Mouse (Mus musculus): ENCODE data around the gene Dbh. TPM values are rescaled to one million over a fixed set of nuclear protein-coding genes. Genes with fewer than 3 reads are reported as not detected.

The Dbh gene
- 1 to 10 TPM; 1.4 to 2.4 TPM for total RNA-seq (2021)

DNA sequence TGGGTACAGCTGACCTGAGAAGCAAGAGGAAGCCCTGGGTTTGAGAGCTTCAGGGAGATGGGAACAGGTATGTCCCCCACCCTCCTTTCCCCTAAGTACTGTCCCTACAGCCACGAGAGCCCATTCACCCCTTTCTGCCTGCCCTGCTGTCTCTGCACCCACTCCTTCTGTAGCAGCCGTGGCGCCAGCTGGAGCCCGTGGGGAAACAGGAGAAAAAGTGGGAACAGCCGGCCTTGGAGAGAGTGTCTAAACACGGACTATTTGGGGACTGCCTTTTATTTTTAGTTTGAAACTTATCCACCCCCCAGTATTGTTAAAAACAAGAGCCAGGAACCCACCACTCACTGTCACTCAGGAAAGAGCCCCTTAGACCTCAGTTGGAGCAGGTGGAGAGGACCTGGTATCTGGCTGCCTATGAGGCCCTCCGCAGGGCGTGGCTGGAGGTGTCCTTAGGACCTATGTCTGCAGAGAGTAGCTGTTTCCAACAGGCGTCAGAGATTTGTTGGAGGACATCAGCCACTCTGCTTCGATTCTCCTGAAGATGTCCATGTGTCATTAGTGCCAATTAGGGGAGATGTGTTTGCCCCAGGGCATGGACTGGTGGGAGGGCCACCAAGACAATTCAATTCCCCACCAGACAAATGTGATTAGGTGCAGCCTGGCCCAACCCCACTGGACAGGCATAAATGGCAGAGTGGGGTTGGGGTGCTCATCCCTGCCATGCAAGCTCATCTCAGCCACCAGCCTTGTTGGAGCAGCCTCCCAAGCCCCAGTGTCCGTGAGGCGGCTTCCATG lies at the start of gene Dbh:
TSS of gene Dbh (plus strand) at position 438 of the 795 bp plus-strand sequence.
- intact Hi-C loops (cut with DNase I), result no loop called here
- no peak for DNase-seq

DNA sequence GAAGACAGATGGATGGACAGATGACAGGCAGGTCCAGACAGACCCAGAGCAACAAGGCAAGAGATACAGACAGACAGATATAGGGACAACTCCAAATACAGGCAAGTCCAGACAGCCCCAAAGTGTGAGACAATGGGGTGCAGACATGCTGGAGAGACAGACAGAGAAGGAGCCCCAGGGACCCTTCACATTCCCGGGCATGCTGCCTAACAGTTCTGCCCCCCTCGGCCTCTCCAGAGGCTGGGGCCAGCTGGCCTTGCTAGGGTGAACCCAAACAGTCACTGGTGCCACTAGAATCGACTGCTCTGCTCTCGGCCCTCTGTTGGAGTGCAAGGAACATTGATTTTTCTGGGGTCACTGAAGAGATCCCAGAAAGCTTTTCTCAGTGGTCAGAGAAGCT lies 46.6 kb upstream of the Dbh start:
- intact Hi-C loops (cut with DNase I), result no loop called here
- DNase-seq, result no peak

DNA sequence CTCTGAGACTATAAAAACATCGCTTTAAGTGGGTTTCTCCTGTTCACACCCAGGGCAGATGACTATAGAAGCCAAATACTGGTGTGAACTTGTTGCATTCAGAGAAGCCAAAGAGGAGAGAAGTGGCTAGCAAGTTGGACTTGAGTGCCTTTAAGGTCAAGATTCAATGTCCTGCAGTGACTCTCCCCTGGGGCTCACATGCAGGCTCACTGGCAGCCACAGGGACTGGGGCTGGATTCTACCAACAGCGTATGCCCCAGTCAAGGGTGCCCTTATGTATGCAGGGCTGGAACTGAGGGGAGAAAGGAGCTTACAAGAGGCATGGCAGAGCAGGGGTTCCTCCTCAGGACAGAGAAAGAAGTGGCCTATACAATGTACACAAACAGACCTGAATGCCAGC lies 45.3 kb upstream of the Dbh start:
- intact Hi-C loops (cut with DNase I), result loop anchor here (2.0 kb wide), 2 partner anchors 45 to 63 kb away; no protein-coding TSS in a partner anchor
- no peak for DNase-seq

DNA sequence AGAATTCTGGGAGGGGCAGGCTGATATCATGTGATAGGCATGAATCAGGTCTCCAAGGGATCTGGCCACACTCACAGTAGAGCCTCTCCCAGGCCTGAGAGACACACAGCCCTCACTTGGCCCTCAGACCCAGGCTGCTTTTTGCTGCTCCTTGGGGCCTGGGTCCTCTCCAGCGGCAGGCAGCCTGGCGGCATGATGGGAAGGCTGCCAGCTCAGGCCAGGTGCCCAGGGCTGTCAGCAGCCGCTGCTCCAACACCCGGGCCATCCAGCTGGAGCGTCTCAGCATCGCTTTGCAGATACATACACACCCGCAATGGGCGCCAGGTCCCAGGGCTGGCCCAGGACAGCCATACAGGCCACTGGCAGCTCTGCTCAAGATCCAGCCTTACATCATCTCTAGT lies 44.8 kb upstream of the Dbh start:
- intact Hi-C loops (cut with DNase I), result loop anchor here (2.0 kb wide), 2 partner anchors 45 to 63 kb away; no protein-coding TSS in a partner anchor
- DNase-seq, result peak; percentile 77 to 78

DNA sequence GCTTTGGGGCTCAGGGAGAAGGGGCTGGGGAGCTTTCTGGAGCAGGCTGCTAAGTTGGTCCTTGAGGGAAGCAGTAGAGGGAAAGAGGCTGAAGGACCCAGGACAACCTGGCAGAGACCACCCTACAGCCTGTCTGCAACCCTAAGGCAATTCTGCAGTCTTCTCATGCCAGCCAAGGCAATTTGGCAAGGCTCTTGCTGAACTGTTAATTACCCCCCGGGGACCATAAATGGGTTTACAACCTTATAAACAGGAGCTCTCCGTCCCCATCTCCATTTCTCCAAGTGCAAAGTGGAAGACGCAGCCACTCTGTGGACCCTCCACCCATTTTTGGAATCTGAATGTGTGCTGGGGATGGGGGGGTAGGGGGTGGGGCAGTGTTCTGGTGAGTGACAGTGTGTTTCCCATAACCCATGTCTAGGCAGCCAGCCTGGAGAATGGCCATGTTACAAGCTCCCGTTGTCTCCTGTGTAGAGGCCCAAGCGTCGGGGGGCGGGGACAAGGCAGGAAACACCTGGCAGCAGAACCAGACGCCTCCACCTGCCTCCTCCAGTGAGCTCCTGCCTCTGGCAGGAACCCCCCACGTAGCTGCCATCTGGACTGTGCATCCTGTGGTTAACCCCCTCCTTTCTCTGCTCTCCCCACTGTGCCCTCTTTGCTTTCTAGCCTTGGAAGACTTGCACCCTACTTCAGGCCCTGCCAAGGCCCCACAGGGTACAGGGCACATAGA lies 43.2 kb upstream of the Dbh start:
- intact Hi-C loops (cut with DNase I), result loop anchor here (2.0 kb wide), 2 partner anchors 47 to 61 kb away; no protein-coding TSS in a partner anchor
- DNase-seq, result no peak

DNA sequence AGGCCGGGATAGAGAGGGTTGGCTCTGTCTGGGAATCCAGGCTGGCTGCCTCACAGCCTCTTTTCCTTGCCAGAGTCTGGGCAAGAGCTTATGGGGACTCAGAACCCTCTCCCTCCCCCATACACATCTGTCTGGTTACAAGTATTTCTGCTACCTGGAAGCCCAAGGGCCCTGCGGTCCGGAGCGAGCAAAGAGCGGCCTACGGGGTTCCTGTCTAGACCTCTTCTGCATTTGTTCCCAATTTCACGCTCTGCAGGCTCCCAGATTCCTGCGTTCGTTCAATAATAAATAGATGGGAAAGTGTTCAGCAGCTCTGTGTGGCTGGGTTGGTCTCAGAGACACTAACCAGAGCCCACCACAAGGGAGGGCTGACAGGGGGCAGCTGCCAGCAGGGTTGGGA lies 42.5 kb upstream of the Dbh start:
- intact Hi-C loops (cut with DNase I), result no loop called here
- DNase-seq, result no peak

DNA sequence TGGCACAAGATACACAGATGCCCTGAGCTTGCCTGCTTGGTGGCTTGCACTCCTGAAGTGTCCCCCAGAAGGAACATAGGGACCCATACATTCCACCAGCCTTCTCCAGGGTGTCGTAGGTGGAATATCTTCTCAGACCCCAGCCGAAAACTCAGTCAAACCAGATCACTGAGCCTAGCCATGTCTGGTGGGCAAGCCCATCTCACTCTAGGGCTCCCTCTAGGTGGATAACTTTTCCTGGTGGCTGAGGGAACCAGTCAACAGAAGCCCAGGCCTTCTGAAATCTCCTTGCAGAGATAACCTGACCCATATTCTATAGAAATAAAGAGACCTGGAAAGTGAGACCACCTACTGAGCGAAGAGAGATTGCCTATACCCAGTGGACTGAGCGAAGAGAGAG lies 41.9 kb upstream of the Dbh start:
- no peak for DNase-seq
- intact Hi-C loops (cut with DNase I), result no loop called here

DNA sequence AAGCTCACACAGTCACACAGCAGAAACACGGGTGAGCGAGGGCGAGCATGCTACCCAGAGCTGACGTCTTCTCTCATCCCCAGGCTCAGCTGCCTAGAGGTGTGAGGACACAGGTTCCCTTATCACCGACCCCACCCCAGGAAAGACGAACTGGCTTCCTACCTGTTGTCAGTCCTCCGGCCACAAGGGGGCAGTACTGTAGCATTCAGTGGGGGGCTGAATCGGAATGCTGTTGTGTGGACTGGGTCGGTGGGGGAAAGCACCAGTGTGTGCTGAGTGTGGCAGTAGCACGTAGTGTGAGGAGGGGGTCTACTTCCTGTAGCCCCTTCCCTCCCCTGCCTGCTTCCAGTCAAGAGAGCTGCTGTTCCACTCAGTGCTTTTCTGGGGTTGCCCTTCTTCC lies 39.1 kb upstream of the Dbh start:
- DNase-seq, result peak; percentile 65 to 72
- intact Hi-C loops (cut with DNase I), result loop anchor here (2.0 kb wide), 3 partner anchors 83 to 111 kb away; no protein-coding TSS in a partner anchor

DNA sequence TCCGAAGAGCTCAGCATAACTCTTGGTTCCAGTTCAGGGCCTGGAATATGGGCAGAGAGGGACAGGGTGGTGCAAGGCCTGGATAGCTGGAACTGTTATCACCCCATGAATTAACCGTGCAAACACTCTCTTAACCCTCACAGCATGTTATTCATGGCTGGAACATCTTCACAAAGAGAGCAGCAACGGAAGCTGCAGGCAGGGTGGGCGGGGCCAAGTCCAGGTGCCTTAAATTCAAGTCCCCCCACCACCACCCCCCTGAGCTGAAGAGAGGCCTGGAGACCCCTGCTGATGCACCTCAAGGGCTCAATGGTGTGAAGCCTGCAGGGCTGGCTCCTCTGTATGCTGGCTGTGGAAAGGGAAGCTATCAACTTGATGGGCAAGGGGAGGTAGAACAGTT lies 38.5 kb upstream of the Dbh start:
- intact Hi-C loops (cut with DNase I), result loop anchor here (2.0 kb wide), 3 partner anchors 84 to 110 kb away; no protein-coding TSS in a partner anchor
- no peak for DNase-seq

DNA sequence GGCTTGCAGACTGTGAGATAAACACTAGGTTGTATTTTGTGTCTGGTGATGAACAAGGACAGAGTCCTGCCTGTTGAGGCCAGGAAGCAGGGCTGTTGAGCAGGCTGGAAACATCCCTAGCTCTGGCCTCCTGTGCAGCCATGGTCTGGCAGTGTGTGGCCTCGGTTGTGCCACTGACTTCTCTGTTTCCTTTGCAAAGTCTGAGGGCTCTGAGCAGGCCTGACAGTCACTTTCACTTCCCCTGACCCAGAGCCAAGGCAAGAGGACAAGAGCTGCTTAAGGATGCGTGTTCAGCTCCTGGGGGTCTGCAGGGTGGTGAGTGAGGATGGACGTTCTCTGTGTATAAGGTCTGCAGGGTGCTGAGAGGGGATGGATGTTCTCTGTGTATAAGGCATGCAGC lies 36.0 kb upstream of the Dbh start:
- intact Hi-C loops (cut with DNase I), result no loop called here
- no peak for DNase-seq

DNA sequence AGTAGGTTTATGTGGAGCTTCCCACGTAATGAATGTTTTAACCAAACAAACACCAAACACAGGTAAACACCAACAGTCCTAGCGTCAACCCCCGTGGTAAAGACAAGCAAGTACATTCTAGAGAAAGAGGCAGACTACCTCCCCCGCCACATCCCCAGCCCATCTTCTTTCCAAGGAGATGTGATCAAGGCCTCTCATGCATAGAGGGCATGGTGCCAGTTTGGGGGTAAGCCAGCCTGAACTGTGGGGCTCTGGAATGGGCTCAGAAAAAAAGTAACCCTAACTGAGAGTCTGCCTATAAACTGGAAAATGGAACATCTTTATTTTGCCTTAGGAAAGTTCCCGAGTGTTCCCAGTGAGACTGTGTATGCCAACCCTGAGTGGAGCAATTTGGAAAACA lies 29.1 kb upstream of the Dbh start:
- intact Hi-C loops (cut with DNase I), result no loop called here
- no peak for DNase-seq

DNA sequence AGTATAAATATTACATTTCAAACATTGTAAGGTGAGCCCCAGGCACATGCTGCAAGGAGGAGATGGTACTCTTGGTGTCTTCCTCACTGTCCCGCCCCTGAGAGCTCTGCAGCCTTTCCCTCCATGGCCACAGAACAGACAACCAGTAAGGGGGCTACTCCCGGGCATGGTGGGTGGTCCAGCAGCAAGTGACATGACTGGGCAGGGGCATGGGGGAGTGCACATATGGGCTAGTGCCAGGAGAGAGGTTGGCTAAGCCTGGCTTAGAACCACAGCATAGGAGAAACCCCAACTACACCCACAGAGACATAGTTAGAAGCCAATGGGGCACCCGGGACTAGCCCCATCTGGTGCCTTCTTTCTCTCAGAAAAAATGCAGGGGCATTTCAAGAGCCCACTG lies 28.7 kb upstream of the Dbh start:
- intact Hi-C loops (cut with DNase I), result no loop called here
- DNase-seq, result no peak

DNA sequence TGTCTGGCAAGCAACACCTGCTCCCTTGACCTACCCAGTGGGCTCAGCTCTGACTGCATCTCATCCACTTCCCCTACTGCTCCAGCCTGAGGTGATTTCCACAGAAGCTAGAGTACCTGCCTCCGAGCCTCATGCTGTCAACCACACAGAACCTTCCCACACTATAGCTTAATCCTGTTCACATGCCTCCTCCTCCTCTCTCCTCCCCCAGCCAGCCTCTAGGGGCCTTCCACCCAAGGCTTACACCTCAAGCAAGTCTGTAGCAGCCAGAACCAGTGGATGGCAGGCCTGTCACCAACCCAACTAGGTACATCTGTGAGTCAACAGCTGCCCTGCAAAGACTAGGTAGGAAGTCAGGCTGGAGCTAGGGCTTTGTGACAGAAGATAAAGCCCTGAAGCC lies 28.2 kb upstream of the Dbh start:
- no peak for DNase-seq
- intact Hi-C loops (cut with DNase I), result no loop called here

DNA sequence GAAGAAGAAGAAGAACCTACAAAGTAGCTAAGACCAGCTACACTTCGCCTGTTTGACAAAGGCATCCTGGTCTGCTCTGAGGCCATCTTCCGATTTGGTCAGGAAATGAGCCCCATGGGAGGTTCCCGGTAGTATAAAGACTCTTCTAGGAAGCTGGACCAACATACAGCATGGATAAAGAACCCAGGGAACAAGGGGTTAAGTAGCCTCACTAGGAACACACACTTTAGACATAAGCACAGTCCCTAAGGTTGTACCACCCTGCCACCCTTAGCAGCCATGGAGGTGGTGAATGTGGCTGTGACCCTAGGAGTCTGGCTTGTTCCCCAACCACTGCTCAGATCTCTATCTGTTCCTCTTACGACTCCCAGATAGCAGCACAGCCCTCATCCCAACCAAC lies 26.7 kb upstream of the Dbh start:
- intact Hi-C loops (cut with DNase I), result no loop called here

DNA sequence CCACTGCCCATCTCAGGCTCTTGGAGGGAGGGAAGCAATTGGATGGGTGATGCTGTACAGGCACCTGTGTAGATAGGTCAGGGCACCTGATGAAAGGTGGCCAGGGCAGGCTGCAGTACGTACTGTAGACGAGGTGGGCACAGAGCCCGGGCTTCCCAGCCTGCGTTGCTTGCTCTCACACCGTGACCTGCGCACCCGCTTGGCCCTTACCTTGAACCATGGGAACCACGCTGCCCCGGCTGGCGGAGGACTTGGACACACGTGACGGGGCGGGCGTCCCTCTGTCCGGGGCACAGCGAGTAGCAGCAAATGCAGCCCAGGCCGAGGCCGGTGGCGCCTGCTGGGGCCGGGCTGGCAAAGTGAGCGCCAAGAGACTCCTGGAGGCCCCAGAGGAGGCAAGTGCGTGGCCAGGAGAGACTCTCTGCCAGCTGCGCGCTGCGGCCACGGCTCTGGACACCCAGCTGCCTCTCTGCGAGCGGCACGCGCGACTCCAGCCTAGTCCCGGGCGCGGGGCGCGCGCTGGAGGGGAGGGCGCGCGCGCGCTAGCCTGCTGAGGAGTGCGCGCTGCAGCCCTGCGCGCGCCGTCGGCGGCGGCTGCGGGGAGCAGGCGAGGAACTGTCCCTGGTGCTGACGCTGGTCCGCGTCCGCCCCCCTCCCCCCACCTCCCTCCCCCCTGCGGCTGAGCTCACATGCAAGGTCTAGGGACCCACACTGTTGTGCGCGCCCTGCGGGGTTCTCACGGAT lies 22.9 kb upstream of the Dbh start, which contains the start of gene Fam163b:
TSS of gene Fam163b (minus strand) at position 542 of the 744 bp plus-strand sequence.
- DNase-seq, result peak; percentile 18 to 25
- intact Hi-C loops (cut with DNase I), result no loop called here

More for the DNA sequence above, 26.7 kb upstream of the Dbh start:
- no peak for DNase-seq

DNA sequence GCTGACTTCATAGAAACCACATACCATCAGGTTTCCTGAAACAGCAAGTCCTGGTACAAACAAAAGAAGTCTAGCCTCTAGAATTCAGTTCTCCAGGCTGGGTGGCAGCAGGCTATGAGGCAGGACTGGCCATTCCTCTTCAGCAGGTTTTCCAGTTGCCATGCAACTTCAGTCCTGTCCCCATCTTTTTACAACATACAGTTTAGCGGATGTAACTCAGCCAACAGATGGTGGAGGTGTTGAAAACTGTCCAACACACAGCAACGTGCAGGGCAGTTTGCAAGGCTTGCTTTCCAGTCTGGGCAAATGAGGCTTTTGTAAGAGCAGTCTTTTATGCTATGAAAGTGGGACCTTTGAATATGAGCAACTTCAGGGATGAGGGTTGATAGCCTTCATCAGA lies 20.1 kb upstream of the Dbh start:
- intact Hi-C loops (cut with DNase I), result no loop called here

DNA sequence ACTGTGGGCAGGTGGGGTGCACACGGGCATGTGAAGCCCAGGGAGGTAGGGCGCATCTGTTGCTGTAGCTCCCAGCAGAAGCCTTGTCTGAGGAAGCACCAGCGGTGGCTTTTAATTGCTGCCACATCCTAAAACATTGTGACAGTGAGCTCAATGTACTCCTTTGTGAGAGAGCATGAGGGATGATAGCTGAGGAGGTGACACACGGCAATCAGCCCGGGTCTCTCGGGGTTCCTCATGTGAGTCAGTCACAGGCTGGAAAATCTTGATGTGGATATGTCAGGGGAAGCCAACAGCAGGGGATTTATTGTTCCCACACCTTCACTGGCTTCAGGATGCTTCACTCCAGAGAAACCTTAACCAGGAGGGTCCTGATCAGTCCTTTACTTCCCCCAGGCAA lies 18.2 kb upstream of the Dbh start:
- intact Hi-C loops (cut with DNase I), result no loop called here
- DNase-seq, result no peak

More for the DNA sequence above, 20.1 kb upstream of the Dbh start:
- no peak for DNase-seq

DNA sequence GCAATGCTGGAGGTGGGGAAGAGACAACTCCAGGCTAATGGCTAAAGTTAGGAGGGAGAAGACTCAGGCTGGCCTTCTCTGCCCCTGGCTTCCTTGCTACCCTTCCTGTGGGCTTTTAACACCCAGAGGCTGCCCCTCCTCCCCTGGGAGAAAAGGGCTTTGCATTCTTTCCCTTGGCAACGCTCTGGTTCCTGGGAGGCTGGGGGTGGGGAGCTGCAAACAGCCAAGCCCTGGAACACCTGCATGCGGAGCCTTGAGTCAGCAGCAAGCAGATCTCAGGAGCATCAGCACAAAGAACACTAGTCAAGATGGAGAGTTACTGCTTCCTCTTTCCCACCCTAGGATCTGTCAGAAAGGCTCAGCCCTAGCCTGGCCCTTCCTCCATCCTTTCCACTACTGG lies 15.6 kb upstream of the Dbh start:
- intact Hi-C loops (cut with DNase I), result no loop called here
- DNase-seq, result no peak

DNA sequence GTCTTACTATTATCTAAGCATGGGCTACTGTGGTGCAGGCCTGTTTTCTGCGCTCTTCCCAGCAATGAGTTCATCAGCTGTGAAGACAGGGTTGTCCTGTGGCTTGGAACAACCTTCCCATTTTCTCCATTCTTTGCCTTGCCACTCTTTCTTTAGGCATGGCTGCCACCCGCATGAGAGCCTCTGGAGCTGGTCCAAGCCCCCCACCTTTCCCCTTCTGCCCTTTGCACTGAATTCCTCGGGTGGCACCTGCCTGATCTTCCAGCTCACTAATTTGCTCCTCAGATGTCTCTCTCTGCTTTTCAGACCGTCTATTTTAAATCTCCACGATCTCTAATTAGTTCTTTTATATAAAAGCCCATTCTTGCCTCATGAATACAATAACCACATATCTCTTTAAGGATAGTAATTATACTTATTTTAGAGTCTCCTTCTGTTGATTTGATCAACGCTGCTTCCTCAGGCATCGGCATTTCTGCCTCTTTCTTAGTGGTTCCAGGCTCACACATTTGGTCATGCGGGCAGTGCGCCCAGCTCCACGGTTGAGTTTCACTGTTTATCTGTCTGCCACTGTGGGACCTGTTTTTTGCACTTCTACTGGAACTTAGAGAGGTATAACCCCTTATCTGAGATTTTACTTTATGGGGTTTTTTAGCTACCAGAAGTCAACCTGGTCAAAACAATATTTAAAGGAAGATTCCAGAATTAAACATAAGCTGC lies 10.4 kb upstream of the Dbh start:
- intact Hi-C loops (cut with DNase I), result no loop called here
- DNase-seq, result no peak

DNA sequence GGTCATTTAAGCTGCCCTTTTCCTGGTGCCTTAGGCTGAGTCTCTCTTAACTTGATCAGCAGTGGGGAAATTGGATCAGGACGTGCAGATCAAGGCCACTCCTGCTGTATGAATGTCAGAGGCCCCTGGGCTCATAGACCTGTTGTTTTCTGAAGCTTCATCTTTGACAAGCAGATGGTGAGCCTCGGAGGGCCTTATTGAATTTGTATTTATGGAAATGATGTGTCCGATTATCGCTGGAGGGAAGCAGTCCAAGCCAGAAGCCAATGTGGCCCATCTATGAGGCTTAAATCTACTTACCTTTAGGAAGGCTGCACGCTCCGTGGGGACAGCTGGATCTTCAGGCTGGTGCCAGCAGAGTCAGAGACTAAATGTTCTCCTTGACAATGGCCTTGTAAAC lies 8.4 kb upstream of the Dbh start:
- no peak for DNase-seq
- intact Hi-C loops (cut with DNase I), result no loop called here

Data from heart, postnatal 36 days (tissue).